Mouse (Mus musculus): Measurements from ENCODE around the gene Rabgap1l.

- TF ChIP-seq POLR2A (IDR thresholded peaks at IDR 0.05; ENCODE audit: extremely low read depth, insufficient read depth, low read length) (no peak), CTCF (IDR thresholded peaks at IDR 0.05; ENCODE audit: extremely low read depth, insufficient read depth, low read length) (no peak)
Observed at GRCm38 (mm10) chr1:160793791-160794757, 1.1 kb upstream of the Rabgap1l start.

Data from cortical plate, adult 2 months (tissue).